Comparison of ENCODE assay signal across 18 mouse cellular contexts in genomic region chr16:57554886-57555400, GRCm38 (mm10). TPM values are rescaled to one million over a fixed set of nuclear protein-coding genes. Genes with fewer than 3 reads are reported as not detected.
DNase-seq lines count a peak whose midpoint lies in the region; ATAC-seq and TF ChIP-seq lines count a peak whose summit lies in the region.
"Had no signal": no experiment of that assay in that cellular context is flagged by ENCODE, and none has a peak within 500 bp of the region (broad histone marks: within the 10 kb centered on the region; RNA-seq: fewer than 3 reads in every experiment).

No protein-coding gene starts in this region.

- no peak overlapping the region for H3K4me3 ChIP-seq in kidney, adult 2 months (ENCODE audit: insufficient read depth, low read depth, low read length)
- H3K4me3 ChIP-seq in hindbrain, embryonic 14.5 days (replicated peaks; ENCODE audit: low read length): no peak overlapping the region
- H3K4me3 ChIP-seq: embryonic facial prominence, embryonic 10.5 days; erythroblast, embryonic 14.5 days; forebrain, embryonic 10.5 days; heart, embryonic 13.5 days; hindbrain, embryonic 12.5 days had no signal

- H3K4me1 ChIP-seq in kidney, adult 2 months (ENCODE audit: control insufficient read depth, insufficient read depth, low read length): peaks cover 5% of the 10 kb centered on the region; the same call in 1 of the 2 replicates
- H3K4me1 ChIP-seq in hindbrain, embryonic 14.5 days (replicated peaks; ENCODE audit: control insufficient read depth, insufficient read depth, low read length): no peaks in the 10 kb centered on the region
- H3K4me1 ChIP-seq: hindbrain, embryonic 12.5 days had no signal

- no peaks in the 10 kb centered on the region for H3K27me3 ChIP-seq in kidney, adult 2 months (replicated peaks; ENCODE audit: control insufficient read depth, insufficient read depth, low read length)
- H3K27me3 ChIP-seq in hindbrain, embryonic 14.5 days (ENCODE audit: control insufficient read depth, insufficient read depth, low read length): peaks cover 6% of the 10 kb centered on the region
- H3K27me3 ChIP-seq: heart, embryonic 13.5 days; hindbrain, embryonic 12.5 days had no signal

- no peak overlapping the region for H3K4me2 ChIP-seq in hindbrain, embryonic 14.5 days (replicated peaks)
- H3K4me2 ChIP-seq: heart, embryonic 13.5 days; hindbrain, embryonic 12.5 days had no signal

- peak; percentile 50 for DNase-seq in kidney, adult 2 months
- no peak for DNase-seq in kidney, postnatal 4 days
- DNase-seq in kidney, postnatal 10 days: peak; percentile 36
- DNase-seq in kidney, adult 18-20 months: no peak
- peak; percentile 13 to 39 for DNase-seq in kidney, postnatal 25 days
- no peak for DNase-seq in hindbrain, embryonic 14.5 days (ENCODE audit: low spot score)
- DNase-seq: adrenal gland, adult 2 months; adrenal gland, postnatal 36 days; cerebellum, adult 2 months; cerebellum, postnatal 10 days; heart, postnatal 4 days had no signal

- no peak for TF ChIP-seq POLR2A in kidney, adult 2 months (IDR thresholded peaks at IDR 0.05; ENCODE audit: low read depth, low read length)

- H3K9me3 ChIP-seq in hindbrain, embryonic 14.5 days (ENCODE audit: control insufficient read depth, low read length): no peaks in the 10 kb centered on the region
- H3K9me3 ChIP-seq: embryonic facial prominence, embryonic 10.5 days; forebrain, embryonic 10.5 days; heart, embryonic 13.5 days; hindbrain, embryonic 12.5 days had no signal

- H3K9ac ChIP-seq in hindbrain, embryonic 14.5 days: no peak overlapping the region
- H3K9ac ChIP-seq: heart, embryonic 13.5 days; hindbrain, embryonic 12.5 days had no signal

- H3K27ac ChIP-seq in kidney, adult 2 months (ENCODE audit: insufficient read depth, low read depth, low read length): no peak overlapping the region
- no peak overlapping the region for H3K27ac ChIP-seq in hindbrain, embryonic 14.5 days
- H3K27ac ChIP-seq: embryonic facial prominence, embryonic 10.5 days; forebrain, embryonic 10.5 days; hindbrain, embryonic 12.5 days; hindbrain, postnatal 0 days had no signal

- no peaks in the 10 kb centered on the region for H3K36me3 ChIP-seq in kidney, adult 2 months (ENCODE audit: control insufficient read depth, insufficient read depth, low read length)
- no peaks in the 10 kb centered on the region for H3K36me3 ChIP-seq in hindbrain, embryonic 14.5 days (replicated peaks; ENCODE audit: control insufficient read depth, insufficient read depth)
- H3K36me3 ChIP-seq: forebrain, embryonic 10.5 days; hindbrain, embryonic 12.5 days had no signal

- 69% methylated on average over 6 of the region's 6 CpGs for WGBS in kidney, adult 2 months
- 63% methylated on average over 6 of the region's 6 CpGs for WGBS in hindbrain, embryonic 14.5 days

- no peak for TF ChIP-seq CTCF in kidney, adult 2 months (conservative IDR thresholded peaks at IDR 0.05; ENCODE audit: insufficient read depth, insufficient read length, low read depth, low read length)

- ATAC-seq in hindbrain, embryonic 14.5 days (ENCODE audit: low FRiP score): no peak
- ATAC-seq: forebrain, embryonic 14.5 days; hindbrain, postnatal 0 days had no signal

RNA-seq across cellular contexts. Expression of gene Cmss1, which starts 51.7 kb away (rescaled TPM):
- 4.4 and 7.2 TPM in 2 replicates for polyA plus RNA-seq in kidney, adult 2 months (2012; rRNA removed)
- 32.6 and 38.8 TPM in 2 replicates for polyA plus RNA-seq in hindbrain, embryonic 14.5 days (2014; fragmentation: Nextera tagmentation; extraction: Ambion mirVana)

Comparison
In these comparisons a context has a peak if more than half of its experiments do, and no peak if none do; other contexts are left out.
1. DNase-seq: peak in kidney, adult 2 months (single experiment), kidney, postnatal 10 days (single experiment) and kidney, postnatal 25 days (2 of 2); none in kidney, postnatal 4 days (0 of 2), kidney, adult 18-20 months (single experiment) and hindbrain, embryonic 14.5 days (single experiment).